Mouse (Mus musculus) spleen, postnatal 36 days (tissue): ENCODE results near the gene Myo18b.

ENCODE experiments used
- DNase-seq, 2 experiments: peaks; one replicate each; pipeline ENCODE4 v3.0.0; 2022; ENCODE audit warnings: low spot score in 2 of 2, mixed read lengths in 1 of 2

Gene Myo18b

DNA sequence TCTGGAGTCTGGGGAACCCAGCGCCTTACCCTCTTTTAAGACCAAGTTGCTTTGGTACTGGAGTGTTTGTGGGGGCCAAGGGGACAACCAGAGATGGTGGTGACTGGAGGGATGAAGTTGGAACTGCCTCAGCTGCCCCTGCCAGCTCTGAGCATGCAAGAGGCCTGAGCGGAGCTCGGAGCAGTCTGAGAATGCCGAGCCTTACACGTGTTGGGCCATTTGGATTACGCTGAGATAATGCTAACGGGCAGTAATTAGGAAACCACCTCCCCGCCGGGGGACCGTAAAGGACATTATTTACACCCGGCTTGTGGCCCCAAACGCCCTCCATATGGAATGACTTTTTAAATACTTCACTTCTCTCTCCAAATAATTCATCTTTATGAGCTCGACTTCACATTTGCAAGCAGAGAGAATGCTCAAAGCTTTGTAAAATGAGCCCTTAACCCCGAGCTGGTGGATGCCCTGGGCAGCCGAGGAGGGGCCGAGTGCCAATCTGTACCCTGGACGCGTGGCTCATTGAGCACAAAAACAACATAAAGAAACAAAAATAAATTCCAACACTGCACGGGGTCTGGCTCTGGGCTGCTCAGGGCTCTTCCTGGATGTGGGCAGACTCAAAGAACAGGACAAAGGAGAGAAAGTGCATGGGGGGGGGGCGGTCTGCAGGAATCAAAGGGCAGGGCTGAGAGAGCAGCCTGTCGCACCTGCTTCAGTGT lies 148.0 kb downstream of the Myo18b start:
- DNase-seq: no peak

DNA sequence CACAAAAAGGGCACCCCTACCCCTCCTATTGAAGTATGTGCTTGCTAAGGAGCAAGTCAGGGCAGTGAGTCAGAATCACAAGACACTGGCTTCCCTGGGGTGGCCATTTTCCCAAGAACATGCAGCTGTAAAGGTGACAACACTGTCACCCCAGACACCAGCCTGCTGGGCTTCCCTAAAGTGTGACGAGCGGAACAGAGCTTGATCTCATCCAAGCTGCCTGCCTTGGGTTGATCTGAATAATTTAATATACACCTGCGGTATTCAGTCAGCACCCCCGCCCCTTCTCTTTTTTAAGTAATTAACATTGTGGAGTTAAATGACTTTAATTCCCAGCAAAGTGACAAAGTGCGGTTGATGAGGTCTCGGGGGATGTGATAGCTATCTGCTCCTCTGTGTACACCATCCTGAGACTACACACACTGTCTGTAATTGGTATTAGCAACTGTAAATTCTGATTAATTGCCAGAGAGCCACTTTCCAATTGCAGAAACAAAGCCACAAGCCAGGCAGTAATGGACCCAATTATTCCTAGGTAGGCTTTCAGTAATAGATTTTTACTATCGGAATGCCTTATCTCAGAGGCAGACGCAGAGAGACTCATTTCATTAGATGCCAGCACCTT lies 148.7 kb downstream of the Myo18b start:
- no peak for DNase-seq

DNA sequence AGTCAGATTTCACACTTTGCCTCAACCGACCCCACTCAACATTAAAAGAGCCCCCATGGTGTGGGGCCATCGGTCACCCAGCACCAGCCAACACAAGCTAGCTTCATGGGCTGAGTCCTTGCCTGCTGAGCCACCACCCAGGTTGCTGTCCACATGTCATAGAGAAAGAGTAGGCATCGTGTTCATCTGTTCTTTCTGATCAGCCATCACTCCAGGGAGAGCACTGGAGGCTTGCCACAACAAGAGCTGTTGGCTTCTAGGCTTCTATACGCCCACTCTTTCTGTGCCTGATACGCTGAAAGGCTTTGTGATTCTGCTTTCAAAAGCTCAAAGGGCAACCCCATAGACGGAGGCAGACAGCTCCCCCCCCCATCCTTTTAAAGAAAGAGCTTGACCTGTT lies 151.0 kb downstream of the Myo18b start:
- DNase-seq: no peak

DNA sequence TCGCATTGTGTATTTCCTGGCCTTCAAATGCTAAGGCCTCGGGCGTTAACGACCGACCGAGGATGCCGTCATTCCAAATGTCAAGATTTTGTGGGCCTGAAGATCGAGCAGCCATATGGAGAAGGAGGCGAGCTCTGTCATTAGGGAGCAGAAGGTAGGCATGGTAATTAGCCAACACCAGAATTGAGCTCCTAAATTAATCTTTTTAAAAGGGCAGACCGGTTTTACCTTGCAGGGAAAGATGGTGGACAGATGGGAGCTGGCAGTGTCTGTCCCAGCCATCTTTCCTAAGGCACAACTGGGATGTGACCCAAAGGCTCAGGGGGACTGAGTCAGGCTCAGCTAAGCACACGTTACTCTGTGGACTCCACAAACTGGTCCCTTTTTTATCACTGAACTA lies 151.6 kb downstream of the Myo18b start:
- DNase-seq: no peak

DNA sequence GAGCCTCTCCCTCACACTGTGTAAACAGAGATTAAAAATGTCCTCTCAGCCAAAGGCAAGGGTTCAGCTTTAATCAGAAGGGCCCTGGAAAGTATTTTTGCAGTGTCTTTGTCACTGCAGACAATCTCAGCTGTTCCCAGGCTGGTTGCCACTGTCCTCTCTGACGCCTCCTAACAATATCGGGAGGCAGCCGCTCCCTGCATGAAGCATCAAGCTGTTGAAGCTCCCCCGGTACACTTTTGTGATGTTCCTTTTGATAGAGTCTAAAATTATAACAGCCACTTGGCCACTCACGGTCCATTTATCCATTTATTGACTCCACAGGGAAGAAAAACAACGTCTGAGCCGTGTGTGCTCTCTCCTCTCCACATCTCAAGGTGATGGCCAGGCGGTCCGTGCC lies 153.0 kb downstream of the Myo18b start:
- DNase-seq: no peak

DNA sequence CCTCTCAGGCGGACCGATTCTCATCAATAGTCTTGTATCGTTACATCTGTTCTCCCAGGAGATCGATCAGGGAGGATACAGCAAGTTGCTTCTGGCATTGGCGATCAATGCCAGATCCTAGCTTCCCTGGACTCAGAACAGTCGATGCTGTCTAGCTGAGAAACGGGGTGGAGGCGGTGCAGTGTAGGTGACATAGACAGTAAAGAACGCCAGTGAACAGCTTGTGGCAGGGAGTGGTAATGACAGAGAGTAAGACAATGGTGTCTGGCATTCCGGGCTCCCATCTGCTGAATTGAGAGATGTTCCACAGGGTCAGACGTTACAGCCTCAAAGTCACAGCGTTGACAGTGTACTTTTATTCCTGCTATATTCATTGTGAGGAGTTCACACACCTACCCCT lies 155.5 kb downstream of the Myo18b start:
- DNase-seq: no peak

DNA sequence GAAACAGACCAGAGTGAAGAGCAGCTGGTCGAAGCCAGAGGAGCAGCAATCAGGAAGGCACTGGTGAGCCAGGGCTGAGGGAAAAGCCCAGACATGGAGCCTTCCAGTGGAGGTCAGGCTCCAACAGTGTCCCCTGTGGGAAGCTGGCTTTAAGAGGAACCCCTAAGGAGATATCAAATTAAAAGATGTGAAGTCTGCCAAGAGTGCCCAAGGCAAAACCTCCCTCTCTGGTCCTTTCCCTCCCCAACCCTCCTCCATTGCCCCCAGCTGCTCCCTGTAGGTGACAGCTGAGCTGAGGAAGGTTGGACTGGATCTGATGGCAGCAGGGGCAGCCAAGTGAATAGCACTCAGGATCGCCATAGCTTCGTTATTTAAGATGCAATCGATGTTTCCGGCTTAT lies 161.1 kb downstream of the Myo18b start:
- no peak for DNase-seq

DNA sequence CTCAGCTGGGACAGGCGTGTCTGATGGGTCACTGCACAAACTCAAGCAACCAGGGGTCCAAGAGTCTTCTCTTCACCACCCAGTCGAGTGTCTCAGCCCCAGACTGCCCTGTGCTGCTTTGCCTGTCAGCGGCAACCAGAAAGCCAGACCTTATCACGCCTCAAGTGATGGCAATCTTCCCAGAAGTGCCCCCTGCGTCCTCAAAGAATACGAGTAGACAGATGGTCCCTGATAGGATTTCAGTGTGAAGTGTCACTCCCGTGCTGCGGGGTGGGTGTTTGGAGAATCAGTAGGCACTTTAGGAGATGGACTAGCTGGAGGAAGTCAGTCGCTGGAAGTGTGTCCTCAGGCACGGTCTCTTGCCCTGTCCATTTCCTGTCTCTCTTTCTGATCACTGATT lies 165.6 kb downstream of the Myo18b start:
- DNase-seq: no peak

DNA sequence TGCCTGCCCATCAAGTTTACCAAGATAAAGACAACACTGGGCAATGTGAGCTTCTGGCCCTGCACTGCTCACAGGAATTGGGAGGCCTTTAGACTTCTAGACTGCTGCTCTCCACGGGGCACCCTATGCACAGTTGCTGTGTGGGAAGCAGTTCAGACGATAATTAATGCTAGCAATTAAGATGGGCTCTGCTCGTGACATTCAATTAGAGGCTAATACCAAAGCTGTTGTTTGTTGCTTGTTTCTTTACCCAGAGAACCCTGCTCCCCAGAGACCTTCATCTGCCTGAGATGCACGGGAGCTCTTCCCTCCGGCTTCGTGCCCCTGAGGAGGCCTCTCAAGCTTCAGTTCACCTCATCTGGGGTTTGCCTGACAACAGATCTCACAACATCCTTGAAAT lies 167.7 kb downstream of the Myo18b start:
- DNase-seq: no peak

DNA sequence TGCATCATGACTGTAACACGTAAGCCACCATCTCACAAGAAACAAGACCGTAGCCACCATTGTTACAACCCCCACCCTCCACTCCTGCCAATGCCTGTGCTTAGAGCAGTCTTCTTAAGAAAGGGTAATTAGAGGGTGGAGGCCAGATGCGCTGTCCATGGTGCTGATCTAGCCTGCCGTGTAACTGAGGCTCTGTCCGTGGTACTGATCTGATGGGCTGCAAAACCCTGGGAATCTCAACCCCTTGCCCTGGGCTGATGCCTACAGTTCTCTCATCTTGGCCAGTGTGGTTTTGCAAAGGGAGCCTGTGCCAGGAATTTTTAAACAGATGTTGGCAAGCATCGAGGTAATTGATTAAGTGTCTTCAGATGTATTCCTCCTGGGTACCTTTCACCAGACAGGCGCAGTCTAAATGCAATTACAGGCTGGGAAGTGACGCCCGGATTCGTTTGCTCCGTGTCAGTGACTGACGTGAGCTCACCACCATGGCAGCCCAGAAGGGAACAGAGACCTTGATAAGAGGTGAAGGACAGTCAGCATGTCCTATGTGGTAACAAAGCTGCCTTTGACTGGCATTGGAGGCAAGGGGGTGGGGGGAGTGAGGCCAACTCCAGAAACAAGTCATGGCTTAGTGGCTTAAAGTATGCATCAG lies 177.4 kb downstream of the Myo18b start:
- DNase-seq: no peak

DNA sequence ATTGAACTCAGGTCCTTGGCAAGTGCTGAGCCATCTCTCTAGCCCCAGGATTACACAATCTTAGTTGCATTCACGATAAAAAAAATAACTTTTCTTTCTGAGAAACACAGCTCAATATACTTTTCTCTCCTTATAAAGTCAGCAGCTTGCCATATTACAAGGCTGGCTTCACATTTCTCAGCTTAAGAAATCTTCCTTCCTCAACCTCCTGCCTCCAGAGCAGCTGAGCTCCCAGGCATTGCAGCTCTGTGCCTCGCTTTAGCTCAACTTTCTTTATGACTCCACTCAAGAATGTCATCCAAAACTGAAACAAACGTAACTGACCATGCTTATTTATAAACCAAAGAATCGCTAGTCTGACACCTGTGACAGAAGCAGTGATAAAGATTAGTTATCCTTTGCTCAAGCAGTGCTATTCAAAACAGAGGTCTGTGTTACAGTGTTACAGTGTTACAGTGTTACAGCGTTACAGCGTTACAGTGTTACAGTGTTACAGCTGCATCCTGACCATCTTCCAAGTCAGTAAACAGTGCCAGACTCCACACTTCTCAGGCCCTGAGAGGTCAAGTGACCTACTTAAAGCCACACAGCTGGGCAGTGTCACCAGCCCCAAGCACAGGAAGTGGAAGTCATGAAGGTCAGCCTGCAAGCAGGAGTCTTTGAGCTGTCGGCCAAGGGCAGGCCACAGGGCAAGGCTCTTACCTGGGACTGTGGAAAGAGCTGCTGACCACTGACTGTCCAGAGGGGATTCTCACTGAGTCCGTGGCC lies 181.3 kb downstream of the Myo18b start:
- DNase-seq: no peak

DNA sequence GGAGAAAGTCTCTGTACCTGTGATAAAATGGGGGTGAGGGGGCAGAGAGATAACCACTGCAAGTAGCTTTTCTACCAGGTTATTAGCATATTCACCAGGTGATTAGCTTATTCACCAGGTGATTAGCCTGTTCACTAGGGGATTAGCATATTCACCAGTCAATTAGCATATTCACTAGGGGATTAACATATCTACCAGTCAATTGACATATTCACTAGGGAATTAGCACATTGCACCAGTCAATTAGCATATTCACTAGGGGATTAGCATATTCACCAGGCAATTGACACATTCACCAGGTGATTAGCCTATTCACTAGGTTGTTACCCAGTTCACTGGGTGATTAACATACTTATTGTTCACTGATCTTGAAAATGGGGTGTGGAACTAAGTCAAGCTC lies 186.3 kb downstream of the Myo18b start:
- no peak for DNase-seq

DNA sequence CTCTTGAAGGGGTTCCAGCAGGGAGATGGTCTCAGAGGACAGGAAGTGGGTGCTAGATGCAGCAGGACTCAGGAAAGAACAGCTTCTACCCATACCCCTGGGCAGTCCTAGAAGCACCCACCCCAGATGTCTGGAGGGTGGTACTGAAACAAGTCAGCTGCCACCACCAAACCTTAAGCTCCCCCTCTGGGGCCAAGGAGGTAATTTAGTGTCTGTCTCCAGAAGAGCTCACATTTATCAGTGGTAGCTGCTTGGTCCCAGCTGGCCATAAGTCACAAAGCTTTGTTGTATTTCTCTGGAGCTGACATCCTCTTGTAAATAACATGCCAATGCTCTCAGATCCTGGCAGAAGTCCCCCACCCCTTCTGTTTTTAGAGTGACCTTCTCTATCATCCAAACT lies 187.7 kb downstream of the Myo18b start:
- no peak for DNase-seq

DNA sequence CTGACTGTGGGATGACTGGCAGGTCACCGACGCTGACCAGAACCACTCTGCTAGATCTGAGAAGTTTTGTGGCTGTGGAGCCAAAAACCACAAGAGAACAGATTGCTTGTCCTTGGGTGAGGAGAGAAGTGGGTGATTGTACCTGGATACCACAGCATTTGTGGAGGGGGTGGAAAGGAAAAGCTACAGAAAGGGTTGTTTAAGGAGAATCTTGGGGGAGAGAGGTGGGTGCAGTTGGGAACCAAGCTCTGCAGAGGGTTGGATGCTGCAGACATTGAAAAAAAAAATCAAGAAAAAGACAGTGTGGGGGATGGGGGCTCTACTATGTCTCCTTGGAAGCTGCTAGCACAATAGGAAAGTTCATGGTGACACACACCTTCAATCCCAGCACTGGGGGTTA lies 188.7 kb downstream of the Myo18b start:
- DNase-seq: no peak

DNA sequence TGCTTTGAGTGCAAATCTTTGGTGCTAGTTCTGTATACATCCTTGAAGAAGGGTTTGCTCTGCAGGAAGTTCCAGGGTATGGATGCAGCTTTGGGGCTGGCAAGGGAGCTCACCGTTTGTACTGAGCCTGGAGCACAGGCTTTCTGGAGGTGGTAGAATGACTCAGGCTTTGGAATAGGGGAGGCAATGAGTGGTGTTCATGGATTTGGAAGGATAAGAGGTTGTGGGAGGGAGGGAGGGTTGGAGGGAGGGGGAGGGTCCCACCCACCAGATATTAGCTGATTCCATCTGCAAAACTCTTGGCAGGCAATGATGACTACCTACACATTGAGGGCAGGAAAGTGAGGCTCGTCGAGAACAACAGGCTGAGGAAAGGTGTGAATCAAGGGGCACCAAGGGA lies 195.4 kb downstream of the Myo18b start:
- no peak for DNase-seq

DNA sequence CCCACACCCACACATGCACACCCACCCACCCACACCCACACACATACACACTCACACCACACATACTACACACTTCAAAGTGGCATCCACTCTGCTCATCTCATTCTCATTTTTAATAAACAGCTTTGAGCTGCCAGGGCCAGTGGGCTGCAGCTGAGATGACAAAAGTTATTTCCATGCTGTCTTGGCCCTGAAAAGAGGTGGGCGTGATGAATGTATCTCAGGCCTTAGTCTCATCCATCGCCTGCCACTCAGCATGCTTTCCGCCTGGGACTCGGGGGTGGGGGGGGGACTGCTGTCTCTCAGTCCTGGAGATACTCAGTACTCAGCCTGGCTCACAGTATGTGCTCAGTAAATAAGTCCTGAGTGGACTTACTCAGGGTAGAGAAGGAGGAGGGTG lies 199.5 kb downstream of the Myo18b start:
- no peak for DNase-seq

DNA sequence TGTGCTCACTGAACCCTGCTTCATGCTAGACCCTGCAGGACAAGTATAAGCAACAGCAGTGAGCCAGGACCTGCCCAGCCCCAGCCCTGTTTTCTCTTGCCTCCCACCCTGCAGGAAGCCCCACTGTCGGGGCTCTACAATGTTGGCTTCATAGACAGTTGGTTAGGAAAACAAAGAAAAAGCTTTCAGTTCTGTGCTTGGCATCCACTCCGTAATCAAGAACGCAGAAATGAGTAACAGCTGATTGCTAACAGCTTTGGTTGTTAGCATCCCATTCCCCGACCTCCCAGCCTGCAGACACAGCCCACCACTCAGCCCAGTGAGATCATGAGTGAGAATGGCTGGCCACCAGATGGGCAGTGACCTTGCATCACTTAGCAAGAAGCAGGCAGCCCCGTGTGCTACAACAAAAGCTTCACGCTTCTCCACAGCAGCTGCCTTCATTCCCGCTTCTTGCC lies 200.9 kb downstream of the Myo18b start:
- no peak for DNase-seq

DNA sequence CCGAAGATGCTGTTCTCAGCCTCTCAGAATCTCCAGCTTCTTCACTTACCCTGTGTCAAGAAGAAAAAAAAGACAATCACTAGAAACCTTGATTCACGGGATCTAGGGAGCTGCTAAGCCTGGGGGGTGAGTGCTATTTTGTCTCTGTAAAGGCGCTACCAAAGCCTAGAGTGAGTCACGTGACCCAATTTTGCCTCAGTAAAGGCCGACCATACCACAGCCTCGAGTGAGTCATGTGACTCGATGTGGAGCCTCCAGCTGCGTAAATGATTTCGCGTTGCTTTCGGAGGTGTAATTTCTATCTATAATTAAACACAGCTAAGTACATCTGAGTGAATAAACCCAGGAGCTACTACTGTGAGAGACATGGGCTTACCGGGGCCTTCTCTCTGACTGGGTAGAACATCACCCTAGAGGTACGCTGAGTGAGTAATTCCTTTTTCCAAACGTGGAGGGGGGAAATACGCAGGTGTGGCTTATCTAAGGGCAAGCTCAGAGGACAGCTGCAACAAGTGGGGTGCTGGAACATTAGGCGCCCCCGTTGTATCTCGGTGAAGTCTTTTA lies 202.8 kb downstream of the Myo18b start:
- DNase-seq: no peak

DNA sequence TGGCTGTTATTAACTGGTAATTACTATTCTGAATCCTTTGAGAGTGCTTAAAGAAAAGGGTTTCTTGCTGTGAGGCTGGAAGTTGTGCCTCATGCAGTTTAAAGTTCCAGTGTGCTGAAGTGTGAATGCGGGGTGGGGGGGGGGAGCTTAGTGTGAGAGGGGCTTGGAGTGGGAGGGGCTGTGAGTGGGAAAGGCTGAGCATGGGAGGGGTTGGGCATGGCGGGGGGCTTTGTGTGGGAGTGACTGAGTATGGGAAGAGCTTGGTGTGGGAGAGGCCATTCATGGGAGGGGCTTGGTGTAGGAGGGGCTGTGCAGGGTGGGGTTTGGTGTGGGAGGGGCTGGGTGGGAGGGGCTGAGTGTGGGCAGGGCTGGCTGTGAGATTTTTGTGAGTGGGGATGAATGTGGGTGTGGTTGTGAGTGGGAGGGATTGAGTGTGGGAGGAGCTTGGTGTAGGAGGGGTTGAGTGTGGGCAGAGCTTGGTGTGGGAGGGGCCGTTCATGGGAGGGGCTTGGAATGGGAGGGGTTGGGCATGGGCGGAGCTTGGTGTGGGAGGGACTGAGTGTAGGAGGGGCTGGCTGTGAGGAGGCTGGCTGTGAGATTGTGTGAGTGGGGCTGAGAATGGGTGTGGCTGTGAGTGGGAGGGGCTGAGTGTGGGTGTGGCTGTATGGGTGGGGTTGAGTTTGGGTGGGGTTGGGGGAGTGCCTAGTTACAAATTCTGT lies 208.9 kb downstream of the Myo18b start:
- DNase-seq: no peak

DNA sequence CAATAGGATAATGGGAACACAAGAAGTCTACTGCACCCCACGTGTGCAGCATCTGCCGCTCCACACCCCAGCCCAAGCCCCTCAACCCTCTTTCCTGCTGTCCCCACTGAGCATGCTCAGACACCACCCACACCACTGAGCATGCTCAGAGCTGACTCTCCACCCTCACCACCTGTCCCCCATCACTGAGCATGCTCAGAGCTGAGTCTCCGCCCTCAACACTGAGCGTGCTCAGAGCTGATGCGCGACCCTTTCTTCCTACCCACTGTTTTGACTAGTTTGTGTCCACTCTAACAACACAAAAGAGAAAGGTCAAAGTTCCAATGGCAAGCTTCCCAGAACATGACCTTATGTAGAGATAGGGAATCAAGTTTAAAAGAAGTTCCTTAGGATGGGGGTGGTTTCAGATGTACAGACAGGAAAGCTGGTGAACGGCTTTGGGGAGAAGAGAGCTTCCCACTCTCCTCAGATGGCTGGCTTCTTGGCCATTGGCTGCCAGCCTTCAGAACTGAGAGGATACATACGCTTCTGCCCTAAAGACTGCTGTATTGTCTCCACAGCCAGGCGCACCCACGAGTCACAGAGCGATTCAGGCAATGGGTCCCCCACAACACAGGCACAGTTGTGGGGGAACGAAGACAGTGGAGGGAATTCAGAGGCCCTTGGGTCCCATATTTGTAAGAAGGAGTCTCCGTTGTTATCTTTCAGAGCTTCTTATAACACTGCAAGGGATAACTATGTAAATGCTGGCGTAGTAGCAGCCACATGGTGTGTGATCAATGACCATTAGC lies 209.7 kb downstream of the Myo18b start:
- no peak for DNase-seq

DNA sequence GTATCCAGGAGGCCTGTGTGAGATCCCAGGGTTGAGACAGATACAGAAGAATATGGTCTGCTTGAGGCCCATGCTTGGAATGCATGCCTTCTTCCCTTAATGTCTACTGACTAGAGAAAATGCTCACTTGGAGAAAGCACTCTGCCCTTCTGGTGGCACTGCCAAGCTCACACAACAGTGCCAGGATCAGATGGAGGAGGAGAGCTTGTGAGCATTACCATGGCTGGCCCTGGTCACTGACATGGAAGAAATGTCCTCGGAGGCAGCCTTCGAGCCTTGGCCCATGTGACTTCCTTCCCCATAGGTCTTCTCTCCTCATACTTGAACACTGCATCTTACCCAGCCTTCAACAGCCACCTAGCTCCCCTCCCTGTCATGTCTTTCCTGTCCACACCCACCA lies 216.9 kb downstream of the Myo18b start:
- no peak for DNase-seq
